Mouse (Mus musculus) cerebellum, adult 11-12 months (tissue): ENCODE data around the gene Bcl10.
"Not testable (repeated sequence)": the region's sequence is repeated elsewhere in the genome, so short reads cannot be mapped to it uniquely, and the experiment has no call there.

Source experiments
- DNase-seq: peaks from one replicate; pipeline ENCODE4 v3.0.0; 2022

Bcl10 gene

DNA sequence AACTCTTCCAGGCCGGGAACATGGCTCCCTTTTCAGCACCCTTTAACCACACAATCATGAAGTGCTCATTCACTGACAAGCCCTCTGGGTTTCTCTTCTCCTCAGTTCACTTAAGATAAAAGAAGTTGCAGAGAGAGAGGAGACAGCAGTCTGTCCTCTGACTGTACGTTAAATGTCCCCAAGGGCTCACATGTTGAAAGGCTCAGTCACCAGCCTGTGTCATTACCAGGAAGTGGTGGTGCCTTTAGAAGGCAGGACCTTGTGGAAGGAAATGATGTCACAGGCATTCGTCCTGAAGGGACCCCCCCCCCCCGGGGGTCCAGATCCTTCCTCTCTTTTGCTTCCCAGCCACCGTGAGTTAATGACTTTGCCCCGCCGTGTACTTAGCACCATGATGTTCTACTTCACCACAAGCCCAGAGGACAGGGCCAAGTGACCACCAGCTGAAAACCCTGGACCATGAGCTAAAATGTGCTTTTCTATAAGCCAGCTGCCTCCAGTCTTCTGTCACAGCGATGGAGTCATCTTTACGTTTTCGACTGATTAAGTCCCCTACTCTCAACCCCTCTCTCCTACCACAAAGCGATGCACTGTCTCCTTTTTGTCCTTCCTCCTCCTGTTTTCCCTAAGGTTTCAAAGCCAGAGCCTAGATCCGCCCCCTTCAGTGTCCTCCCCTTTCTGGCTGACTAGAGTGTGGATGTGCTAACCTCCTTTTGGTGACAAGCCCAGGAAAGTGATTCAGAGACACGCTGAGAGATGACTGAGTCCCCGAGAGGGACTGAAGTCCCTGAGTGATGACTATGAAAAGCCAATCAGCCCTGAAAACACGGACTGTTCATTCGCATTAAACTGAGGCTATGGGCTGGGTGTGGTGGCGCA is 28.9 kb downstream of the Bcl10 start:
- no peak for DNase-seq

DNA sequence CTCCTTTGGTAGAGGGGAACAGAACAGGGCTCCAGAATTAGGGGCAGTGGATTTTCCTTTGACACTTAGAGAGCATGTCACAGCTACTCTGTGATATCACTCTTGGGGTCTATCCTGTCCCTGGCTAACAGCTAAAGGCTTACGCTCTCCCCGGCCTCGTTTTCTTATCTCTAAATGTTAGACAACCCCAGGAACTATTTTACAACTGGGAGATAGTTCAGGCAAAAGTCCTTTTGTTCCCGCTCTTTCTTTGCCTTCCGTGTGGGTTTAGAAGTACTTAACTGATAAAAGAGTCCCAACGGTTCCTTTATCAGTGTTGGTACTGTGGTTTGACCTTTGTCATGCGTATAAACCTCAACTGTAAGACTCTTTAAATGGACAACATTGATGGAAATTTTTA is 30.3 kb downstream of the Bcl10 start:
- no peak for DNase-seq

DNA sequence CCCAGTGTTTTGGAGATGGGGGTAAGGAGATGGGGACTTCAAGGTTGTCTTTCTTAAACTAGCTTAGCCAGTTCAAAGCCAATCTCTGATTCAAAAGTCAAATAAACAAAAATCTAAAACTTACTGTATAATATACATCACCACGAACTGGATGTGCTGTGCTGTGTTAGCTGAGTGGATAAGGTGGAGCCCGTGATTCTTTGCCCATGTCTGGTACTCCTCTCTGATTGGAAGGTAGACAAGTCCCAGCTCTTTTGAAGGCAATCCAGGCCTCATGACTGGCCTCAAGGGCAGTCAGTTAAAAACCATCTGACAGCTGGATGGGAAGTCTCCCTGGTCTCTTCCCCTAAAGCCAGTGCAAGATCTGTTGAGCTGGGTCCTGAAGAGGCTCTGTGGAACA is 30.8 kb downstream of the Bcl10 start:
- DNase-seq, result no peak

DNA sequence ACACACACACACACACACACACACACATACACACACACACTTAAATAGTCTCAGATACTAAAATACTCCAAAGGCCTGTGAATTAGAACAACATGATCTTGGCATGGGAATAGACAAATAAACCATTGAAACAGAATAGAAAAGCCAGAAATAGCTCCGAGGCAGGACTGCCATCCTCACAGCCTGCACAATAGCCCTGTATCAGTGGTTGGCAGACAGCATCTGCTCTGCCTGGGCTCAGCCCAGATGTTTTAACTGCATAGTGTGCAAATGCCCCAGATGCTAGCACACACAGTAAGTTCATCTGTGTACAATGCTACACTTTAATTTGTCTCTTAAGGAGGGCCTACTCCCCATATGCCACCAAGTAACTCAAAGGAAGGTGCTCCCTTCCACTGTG is 37.2 kb downstream of the Bcl10 start:
- no peak for DNase-seq

DNA sequence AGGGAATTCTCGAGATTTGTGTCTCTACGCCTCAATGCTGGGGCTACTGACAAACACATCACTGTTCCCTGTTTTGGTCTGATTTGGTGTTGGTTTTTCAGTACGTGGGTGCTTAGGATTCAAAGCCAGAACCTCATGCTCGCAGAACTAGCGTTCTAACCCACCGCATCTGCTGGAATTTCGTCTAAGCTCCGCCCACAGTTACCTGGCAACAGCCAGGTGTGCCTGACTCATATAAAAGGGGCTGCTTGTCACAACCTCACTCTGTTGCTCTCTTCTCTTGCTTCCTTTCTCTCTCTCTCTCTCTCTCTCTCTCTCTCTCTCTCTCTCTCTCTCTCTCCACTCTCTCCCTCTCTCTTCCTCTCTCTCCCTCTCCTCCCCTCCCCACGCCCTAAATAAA is 39.8 kb downstream of the Bcl10 start:
- no peak for DNase-seq

DNA sequence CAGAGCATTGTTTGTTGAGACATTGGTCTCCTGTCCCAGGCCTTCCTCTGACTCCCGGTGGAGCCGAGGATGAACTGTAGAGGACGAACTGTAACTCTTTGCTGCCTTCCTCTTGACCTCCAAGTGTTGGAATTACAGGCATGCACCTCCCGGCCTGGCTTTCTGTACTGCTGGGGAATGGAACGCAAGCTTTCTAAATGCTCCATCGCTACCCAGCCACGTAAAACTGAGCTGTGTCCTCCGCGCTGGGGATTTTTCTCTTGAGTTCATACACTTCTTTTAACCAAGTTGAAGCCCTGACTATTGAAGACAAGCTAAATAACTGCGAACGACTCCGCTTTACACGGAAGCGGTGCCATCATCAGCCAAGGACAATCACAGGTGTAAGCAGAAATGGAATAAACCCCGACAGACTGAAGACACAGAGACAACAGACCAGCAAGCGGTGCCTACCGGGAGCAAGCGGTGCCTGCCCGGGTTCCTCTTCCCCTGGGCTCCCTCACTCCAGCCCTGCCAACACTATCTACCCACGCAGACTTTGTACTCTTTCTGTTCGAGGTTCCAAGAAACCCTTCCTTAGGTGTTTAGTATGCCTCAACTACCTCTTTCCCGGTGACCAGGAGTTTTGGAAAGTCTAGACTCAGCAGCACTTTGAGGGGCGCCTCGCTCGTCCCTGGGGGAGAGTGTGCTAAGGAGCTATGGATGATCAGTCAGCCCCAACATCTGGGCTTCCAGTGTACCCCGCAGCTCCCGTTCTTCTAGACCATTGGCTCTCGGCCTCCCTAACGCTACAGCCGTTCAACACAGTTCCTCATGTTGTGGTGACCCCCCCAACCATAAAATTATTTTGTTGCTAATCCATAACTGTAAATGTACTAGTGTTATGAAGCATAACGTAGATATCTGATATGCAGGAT is 40.8 kb downstream of the Bcl10 start:
- no peak for DNase-seq

DNA sequence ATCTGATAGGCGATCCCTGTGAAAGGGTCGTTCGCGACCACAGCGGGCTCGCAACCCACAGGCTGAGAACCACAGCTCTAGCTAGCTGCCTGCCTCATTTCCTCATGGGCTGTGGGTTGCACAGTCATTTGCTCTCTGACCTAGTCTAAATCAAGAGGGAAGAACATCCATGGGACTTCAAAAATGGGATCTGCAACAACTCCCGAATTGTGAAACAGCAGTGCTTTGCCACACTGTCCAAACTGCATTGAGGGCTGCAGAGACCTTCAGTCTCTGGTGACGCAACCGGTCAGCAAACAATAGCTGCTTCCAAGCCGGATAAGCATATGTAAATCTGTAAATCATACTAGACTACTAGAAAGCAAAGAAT is 41.4 kb downstream of the Bcl10 start:
- DNase-seq, result no peak

DNA sequence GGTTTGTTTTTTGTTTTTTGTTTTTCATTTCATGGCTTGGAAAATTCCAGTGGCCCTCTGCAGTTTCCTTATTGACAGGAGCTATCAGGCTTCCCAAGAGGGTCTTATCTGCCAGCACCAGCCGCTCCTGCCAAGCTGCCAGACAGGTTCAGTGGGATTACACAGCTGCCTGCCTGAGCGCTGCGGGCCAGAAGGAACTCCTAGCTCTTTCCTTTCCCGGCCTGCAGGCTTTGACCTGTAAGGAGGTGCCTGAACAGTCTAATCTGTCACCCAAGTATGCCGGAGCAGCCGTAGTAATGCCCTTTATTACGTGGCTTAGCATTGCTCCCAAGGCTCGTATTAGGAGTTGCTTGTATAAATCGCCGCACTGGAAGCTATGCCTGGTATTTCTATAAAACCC is 41.9 kb downstream of the Bcl10 start:
- DNase-seq, result no peak

DNA sequence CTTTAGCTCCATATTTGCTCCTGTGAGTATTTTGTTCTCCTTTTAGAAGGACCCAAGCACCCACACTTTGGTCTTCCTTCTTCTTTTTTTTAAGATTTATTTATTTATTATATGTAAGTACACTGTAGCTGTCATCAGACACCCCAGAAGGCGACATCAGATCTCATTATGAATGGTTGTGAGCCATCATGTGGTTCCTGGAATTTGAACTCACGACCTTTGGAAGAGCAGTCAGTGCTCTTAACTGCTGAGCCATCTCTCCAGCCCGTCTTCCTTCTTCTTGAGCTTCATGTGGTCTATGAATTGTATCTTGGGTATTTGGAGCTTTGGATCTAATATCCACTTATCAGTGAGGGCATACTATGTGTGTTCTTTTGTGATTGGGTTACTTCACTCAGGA is 43.0 kb downstream of the Bcl10 start:
- not testable (repeated sequence) for DNase-seq

DNA sequence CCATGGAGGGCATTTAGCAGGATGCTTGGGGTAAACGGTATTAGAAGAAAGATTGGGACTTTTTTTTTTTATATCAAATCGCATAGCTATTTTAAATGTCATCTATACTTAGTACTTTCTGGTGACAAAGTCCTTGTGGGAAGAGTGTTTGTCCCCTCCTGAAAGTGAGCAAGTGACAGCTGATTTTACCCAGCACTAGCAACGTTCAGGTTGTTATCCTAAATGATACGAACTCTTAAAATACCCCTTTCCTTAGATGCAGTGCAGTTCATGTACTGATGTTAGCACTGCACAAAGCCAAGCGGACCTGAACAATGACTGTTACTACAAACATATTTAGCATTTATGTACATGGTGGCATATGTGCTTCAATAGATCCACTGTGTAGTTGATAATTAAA is 44.2 kb downstream of the Bcl10 start:
- DNase-seq, result no peak

DNA sequence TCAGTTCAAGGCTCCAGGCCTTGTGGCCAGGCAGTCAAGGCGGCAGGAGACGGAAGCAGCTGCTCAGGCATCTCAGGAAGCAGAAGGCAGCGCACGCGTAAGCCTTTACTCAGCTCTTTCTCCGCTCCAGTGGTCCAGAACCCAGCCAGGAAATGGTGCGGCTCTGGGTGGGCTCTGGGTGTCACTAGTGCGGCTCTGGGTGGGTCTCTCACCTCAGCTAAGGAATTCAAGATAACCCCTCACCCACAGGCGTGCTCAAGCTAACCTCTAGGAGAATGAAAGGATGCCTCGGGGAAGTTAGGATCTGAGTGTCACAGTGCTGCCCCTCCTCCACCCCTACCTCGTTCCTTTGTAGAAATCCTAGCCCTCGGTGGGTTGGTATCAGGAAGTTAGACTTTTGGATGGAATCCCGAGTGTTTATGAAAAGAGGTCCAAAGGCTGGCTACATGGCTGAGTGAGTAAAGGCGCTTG is 46.5 kb downstream of the Bcl10 start:
- DNase-seq, result no peak

DNA sequence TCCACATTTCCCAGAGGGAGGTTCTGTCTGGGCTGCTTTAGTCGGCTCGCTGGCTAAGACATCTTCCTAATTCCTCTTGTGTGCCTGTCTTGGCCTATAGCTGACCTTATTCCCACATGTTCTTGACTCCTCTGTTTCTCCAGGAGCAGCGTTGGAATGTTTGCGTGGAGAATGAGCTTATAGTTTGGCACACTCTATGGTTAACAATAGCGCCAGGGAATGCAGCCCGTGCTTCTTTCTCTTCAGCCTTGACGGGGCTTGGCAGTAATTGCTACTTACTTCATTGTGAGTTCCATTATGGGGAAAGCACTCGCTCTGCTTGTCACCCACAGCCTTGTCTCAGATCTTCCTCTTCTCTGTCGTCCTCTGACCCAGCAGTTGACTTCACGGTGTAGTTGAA is 48.9 kb downstream of the Bcl10 start:
- DNase-seq, result no peak

DNA sequence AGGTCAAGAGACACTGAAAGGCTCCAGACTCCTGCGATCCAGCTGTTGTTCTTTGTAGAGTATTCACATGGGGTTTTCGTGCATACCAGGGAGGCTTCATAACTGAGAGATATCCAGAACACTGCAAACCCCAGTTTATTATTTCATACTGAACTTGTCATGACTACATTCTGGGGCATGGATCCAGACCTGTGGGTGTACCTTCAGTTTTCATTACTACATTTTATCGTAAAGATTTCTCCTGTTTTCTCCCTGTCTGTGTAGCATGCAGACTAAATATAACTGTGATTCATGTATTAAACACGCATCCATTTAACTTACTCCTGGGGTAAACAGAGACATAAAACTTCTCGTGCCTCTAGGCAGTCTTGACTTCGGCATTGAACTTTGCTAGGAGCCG is 52.4 kb downstream of the Bcl10 start:
- DNase-seq, result no peak
